Mouse (Mus musculus): ENCODE results near the gene Pxk.

DNA sequence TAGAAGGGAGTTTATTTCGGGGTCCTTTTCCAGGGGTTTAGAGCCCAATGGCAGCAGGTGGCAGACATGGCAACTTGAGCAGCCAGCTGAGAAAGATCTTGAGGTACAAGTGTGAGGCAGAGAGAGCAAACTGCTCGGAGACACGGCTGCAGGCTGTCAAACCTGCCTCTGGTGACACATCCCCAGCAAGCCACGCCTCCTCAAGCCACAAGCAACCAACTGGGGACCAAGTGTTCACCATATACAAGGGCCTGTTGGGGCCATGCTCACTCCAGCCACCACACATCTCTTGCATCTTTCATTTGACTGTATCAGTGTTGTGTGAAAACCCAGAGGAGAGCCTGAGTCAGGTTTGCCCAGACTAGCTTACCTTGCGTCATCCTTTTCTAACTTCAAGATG, 30.0 kb downstream of the Pxk start:
- TF ChIP-seq POLR2A (IDR thresholded peaks at IDR 0.05; ENCODE audit: insufficient read depth, low read length) (no peak), CTCF (IDR thresholded peaks at IDR 0.05; ENCODE audit: low read depth, low read length) (no peak)

All from ES-Bruce4 (cell line).